Comparison of ENCODE assay signal across 8 mouse cellular contexts in the genomic region with DNA sequence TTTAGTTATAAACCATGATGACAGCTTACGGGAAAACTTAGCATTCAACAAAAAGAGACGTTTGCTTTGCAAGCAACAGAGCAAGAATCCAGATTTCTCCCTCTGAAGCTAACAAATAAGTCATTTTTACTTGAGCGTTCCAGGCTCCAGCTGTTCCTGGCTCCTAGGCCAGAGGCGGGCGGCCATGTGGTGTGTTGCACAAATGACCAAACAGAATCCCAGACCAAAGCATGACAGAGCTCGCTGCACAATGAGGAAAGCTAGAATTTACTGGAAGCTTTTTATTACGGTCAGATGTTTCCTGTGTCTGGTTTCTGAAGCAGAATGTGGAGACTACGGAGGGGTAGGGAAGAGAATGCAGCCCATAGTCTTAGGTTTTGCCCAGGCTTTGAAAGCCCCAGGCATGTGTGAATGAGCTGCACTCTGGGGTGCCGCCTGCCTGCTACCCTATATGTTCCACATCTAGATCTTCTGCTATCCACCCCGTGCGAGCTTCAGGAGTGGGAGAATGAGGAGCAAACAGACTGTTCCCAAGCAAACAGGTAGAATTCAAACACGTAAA.
DNase-seq lines count a peak whose midpoint lies in the region; ATAC-seq lines count a peak whose summit lies in the region.

No protein-coding gene starts in this region.

- ATAC-seq in limb, embryonic 11.5 days (ENCODE audit: insufficient number of reproducible peaks, low FRiP score, low TSS enrichment, low read depth) = peak; percentile 67; the same call in 1 of the 2 replicates
- ATAC-seq in erythroid progenitor cell, adult 5-6 weeks (replicated peaks; ENCODE audit: low FRiP score, poor library complexity, severe bottlenecking) = no peak

- peak overlapping the region; percentile 78 for H3K27ac ChIP-seq in limb, embryonic 11.5 days (replicated peaks; ENCODE audit: low read depth, low read length)

- DNase-seq in adrenal gland, postnatal 10 days = peak; percentile 19
- no peak for DNase-seq in adrenal gland, postnatal 4 days (ENCODE audit: low spot score in 2 of 2)
- DNase-seq in MN1 (ENCODE audit: low spot score) = peak; percentile 37
- peak; percentile 72 to 80 for DNase-seq in heart, adult 9 months (ENCODE audit: low spot score in 2 of 2)
- peak; percentile 63 for DNase-seq in limb, embryonic 11.5 days (ENCODE audit: low spot score)
- no peak for DNase-seq in spleen, postnatal 10 days (ENCODE audit: low spot score in 2 of 2)
- no peak for DNase-seq in c-Kit-positive CD71-positive TER-119-positive erythroid progenitor cells, embryonic 14.5 days (ENCODE audit: low spot score)

- no peak overlapping the region for H3K4me2 ChIP-seq in limb, embryonic 11.5 days (ENCODE audit: low read depth, severe bottlenecking)

- no peaks in the 10 kb centered on the region for H3K9me3 ChIP-seq in limb, embryonic 11.5 days (ENCODE audit: control insufficient read depth, low read length)

- no peaks in the 10 kb centered on the region for H3K36me3 ChIP-seq in limb, embryonic 11.5 days (ENCODE audit: control insufficient read depth, insufficient read depth, low read length)

- no peaks in the 10 kb centered on the region for H3K27me3 ChIP-seq in limb, embryonic 11.5 days (ENCODE audit: control insufficient read depth, insufficient read depth, low read length)

- no peak overlapping the region for H3K9ac ChIP-seq in limb, embryonic 11.5 days (ENCODE audit: low read length)

- H3K4me1 ChIP-seq in limb, embryonic 11.5 days (ENCODE audit: control insufficient read depth, insufficient read depth, low read length) = peaks cover 40% of the 10 kb centered on the region

- WGBS in limb, embryonic 11.5 days = 42% methylated on average over 12 of the region's 12 CpGs

- no peak overlapping the region for H3K4me3 ChIP-seq in limb, embryonic 11.5 days (ENCODE audit: low read depth, low read length)

Comparison
In these comparisons a context has a peak if more than half of its experiments do, and no peak if none do; other contexts are left out.
1. DNase-seq: peak in adrenal gland, postnatal 10 days (single experiment), MN1 (single experiment), heart, adult 9 months (2 of 2) and limb, embryonic 11.5 days (single experiment); none in adrenal gland, postnatal 4 days (0 of 2), spleen, postnatal 10 days (0 of 2) and c-Kit-positive CD71-positive TER-119-positive erythroid progenitor cells, embryonic 14.5 days (single experiment).